Mouse (Mus musculus) lung, postnatal 4 days (tissue): ENCODE data around the gene Slc30a4.

Experiments
- DNase-seq, 2 experiments: peaks; one replicate each; pipeline ENCODE4 v3.0.0; 2021

The Slc30a4 gene

DNA sequence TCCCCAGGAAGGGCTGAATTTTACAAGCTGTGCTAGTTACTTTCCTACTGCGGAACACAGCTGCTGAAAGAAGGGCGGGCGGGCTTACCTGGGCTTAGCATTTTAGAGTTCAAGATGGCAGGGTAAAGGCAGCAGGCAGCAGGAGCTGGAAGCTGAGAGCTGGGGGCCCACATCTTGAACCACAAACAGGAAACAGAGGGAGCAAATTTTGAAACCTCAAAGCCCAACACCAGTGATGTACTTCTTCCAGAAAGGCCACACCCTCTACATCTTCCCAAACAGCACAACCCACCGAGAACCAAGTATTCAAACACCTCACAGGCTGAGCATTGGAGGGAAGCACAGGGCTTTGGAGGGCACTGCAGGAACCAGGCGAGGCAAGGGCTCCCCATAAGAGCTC, 29.6 kb downstream of the Slc30a4 start:
- DNase-seq = no peak

DNA sequence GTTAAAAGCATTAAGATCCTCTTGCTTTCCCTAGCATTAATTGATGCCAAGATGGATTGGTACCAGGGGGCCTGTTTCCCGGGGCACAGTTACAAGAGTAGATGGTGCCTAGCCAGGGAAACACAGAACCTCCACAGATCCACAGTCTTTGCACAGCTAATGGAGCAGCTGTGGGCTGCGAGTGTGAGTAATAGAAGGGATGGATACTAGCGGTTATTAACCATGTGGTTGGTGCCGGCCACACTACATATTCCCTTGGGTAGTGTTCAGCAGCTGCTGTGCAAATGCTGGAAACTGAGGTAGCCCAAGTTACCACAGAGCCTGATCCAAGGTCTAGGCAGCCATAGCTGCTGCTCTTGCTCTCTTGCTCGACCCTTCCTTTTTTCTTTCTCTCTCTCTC, 30.7 kb downstream of the Slc30a4 start:
- no peak for DNase-seq

DNA sequence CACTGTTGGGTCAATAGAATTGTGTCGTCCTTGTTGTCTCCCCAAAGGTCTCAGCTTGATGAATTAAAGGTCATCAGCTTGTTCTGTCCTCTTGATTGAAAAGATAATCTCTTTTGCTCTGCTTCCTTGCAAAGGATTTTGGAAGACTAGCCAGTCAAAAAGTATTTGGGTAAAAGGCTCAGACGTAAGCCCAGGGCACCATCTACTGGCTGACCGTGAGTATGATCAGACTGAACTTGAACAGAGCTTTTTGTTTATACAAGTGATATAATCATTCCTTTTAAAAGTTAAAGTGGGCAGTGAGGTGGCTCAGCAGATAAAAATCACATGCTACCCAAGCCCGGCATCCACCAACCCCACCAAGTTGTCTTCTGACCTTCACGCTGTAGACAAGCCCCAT, 34.6 kb downstream of the Slc30a4 start:
- DNase-seq = peak in 1 of 2 experiments; percentile 45

DNA sequence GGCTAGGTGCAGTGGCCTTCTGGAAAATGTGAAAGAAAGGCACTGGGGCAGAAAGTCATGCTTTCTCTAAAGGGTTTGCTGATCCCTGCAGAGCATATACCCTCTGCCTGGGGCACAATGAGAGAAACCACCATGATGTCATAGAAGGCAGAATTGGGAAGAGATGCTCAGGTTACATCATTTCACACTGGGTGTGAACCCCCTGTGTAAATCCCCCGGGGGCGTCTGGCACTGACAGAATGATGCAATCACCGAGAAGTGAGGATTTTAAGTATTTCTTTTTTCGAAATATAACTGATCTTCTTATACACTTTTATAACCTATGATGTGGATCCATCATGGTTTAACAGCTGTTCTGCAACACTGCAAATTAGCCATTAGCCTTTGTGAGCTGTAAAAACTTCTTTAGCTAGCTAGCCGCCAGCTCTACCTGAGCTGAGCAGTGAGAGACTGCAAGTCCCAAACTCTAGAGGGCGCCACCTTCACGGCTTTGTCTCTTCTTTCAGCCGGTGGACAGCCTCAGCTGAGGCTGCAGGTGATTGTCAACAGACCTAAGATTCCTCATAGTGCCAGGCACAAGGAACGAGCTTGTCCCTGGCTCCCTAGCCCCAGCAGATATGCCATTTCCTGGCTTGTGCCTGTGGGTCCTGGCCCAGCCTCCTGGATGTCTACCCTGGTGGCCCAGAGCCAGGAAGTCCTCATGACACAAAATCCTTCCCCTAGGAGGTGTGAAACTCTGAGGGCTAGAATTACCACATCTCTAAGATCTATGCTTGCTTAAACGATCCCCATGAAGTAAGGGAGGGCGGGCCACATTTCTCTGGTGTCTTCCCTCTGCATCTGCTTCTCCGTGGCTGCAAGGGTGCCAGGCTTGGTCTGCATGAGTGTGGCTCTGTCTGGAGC, 36.2 kb downstream of the Slc30a4 start:
- peak in 1 of 2 experiments; percentile 47 for DNase-seq

DNA sequence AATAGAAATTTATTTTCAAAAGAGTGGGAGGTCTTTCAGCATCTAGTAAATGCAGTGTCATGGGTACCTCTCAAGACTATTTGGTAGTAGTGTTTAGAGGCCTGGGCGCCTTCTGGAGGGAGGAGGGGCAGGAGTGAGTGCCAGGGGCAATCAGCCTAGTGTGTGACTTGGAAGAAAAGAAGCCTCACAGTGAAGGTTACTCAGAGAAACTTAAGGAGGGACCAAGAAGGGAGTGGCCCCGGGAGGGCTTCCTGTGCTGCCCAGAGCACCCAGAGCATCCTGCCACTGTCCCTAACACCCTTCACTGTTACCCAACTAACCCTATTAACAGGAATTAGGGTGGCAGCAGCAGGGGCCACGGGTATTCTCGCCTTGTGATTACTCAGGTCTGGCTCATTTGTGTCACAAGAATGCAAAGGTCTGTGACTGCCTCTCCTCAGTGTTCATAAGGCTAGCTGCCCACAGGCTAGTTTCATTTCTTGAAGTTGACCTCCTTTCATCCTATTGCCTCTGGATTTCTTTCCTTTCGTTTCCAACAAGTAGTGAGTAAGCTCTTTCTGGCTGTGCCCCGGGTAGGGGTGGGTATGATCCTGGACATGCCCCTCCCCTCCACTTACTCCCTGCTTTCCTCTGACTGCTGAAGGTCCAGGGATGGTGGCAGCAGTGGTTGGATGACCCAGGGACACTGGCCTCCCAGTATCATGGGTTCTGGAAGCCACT, 37.0 kb downstream of the Slc30a4 start:
- DNase-seq = no peak

DNA sequence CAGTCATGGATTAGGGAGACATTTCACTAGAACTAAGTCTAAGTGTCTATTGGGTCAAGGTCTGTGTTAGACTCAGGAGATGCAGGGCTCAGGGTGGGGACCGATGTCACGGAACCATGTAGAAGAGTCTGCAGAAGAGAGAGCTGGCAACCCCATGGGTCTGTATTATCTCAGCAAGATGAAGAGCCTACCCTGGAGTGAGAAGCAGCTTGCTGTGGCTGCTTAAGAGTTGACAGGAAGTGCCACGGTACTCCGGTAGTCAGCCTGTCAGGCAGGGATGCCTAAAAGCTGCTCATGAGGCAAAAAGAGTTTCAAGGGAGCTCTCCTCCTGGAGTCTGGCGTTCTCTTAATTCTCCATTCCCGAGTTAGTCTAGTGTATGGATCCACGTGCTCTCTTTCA, 42.6 kb downstream of the Slc30a4 start:
- DNase-seq = no peak

DNA sequence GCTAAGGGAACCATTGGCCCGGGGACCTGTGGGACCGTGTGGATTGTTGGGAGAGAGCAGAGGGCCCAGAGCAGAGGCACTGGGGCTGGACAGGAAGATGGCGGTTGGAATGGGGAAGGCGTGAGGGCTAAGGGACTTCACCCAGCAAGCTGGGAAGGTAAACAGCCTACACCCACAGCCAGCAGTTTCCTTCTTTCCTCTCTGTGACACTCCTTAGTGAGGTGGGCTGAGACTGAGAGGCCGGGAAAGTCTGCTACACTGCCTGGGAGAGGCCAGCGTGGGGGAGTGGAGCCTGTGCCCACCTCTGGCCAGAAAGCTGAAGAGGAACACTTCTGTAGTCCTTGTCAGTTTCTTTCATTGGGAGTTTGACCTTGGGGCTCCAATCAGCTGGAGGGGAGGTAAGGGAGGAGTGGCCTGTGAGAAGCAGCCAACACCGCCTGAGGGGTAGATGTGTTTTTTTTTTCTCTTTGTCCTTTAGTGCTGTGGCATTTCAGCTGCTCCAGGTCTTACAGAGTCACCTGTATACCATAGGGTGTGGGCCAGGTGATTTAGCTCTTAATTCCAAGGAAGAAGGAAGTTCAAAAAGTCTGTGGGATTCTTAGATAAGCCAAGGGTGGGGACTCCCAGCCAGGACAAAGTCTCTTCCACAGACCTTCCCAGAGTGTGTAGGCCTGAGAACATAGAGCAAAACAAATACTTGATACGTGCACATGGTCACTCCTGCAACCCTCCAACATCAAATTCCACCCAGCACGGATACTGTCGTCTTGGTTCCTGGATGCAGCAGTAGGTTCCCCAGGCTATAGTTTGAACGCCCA, 44.5 kb downstream of the Slc30a4 start:
- DNase-seq = no peak

DNA sequence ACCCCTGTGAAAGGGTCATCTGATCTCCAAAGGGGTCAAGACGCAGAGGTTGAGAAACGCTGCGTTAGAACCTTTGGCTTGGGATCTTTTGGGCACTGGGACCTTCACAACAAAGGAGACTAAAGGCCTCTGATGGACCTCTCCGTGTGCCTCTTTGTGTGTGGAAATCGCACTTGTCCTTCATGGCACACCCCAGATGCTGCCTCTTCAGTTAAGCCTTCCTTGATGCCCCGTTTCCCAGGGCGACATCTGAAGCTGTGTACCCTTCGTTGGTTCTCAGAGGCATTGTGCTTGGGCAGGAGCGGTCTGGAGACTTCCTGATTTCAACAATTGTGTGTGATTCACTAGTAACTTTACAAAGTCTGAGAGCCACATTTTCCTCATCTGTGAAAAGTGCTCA, 45.7 kb downstream of the Slc30a4 start:
- DNase-seq = no peak

DNA sequence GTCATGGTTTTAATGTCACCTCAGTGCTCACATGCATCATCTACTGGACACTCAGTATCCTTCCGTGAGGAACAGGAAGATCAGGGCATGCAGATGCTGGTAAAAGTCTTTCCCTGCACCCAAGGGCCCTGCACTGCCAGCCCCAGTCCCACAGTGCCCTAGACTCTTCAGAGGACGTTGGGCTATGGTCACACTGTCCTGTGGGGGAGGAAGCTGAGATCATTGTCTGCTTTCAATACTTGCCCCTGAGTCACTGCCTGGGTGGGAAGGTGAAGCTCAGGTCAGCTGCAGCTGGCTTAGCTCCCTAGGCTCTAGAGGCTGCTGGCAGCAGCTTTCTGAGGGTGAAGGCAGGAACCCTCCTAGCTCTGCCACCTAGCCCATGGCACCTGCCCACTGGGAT, 46.4 kb downstream of the Slc30a4 start:
- DNase-seq = no peak

DNA sequence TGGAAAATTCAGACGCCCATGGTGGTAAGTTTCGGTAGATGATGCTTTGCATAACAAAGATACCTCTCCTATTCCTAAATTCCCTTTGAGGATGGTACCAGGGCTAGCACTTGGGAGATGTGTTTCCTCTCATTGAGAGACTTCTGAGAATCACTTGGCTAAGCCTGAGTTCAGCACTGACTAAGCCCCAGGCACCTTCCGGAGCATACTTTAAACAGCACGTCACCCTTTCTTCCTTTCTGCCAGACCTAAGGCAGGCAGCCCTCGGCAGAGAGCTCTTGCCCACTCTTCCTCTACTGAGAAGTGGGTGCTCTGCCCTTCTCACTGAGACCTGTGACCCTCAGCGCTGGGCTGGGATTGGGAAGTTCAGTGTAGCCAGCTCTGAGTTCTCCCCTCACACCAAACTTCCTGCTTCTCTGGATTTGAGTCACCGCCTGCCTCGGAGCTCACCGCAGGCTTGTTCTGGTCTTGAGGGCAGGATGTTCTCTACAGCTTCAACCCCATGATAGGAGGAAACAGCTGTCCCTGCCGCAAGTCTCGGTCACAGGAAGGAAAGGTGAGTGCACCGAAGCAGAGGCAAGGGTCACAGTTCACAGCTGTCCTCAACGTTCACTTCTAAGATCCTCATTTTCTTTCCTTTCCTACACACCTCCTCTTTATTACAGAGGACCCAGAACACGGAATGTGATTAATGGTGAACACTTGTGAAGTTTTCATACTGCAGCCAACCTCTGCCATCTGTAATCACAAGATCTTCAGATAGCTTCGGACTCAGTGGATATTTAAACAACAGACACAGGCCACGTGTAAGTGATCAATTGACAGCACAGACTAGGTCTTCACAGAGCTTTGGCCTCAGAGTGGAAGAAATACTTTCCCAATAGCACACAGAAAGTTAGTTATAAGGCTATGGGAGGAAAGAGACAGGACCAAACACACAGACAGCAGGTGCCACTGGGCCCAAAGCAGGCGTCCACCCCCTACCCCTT, 50.1 kb downstream of the Slc30a4 start:
- DNase-seq = peak; percentile 42 to 52

DNA sequence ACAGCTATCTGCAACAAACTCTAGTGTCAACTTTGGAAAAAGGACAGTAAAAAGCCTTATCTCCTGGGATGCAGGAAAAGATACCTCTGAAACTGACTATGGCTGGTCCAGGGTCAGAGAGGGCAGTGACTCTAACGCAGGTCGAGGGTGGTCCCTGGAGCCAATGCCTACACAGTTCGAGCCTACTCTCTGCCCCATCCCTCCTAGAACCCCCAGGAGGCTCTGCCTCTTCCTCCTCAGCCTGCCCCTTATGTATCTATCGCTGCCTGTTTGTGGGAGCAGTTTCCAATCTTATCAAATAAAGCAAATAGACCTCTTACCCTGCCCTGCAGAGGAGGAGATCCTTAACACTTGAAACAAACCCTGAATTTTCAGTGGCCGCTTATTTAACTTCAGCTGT, 63.8 kb downstream of the Slc30a4 start:
- DNase-seq = no peak

DNA sequence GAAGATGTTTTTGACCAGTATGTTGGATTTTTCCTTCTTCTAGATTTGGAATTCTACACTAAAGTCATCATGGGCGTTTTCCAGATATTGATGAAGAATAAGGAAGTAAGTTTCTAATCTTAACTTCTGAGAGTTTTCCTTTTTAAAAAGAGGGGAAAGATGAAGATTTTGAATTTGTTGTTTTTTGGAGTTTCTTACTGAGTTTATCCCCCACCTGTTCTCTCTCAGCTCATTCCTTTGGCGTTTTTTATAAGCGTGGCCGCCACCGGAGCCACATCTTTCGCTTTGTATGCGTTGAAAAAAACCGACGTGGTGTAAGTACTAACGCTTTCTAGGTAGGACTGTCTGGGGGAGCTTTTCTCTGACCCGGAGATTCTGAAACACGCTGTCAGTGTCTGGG, 64.4 kb downstream of the Slc30a4 start:
- DNase-seq = no peak

DNA sequence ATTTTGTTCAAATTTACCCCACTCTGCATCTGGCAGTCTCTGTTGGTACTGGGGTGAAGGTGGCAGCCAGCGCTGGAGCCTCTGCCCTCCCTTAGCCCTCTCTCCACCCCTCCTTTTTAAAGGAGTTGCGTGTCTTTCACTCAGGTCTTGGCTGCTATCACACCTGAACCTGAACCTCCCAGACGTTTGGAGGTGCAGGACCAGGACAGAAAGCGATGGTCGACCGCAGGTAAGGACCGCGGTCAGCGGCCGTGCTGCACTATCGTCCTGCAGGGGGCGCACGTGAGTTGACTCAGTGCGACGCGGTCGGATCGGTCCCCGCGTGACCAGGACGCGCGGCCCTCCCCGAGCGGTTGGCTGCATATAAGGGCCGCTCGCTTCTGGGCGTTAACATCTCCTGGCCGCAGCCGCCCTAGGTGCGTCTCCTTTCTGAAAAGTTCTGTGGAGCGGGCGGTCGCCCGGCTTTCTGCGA, 64.9 kb downstream of the Slc30a4 start:
- peak; percentile 70 to 81 for DNase-seq

DNA sequence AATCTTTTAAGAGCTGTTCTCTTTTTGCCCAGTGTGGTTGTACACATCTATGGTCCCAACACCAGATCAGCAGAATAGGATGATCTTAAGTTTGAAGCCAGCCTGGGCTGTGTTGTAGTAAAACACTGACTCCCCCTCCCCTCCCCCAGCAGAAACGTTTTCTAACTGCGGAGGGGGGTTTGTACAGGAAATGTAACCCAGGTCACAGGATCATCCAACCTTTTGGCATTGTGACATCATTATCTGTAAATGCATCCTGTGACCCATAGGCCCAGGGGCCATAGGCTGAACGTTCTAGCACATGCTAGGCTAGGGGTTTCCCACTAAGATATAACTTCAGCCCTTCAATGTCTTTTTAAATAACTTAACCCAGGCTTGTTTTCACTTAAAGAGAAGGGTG, 65.8 kb downstream of the Slc30a4 start, which contains the start of gene AA467197:
Gene AA467197, plus strand, starts transcription at position 301 of the 400 bp plus-strand sequence.
- no peak for DNase-seq
